Mouse (Mus musculus): ENCODE measurements around the gene Vmn1r198. TPM values are rescaled to one million over a fixed set of nuclear protein-coding genes. Genes with fewer than 3 reads are reported as not detected.
"Not testable (repeated sequence)": the region's sequence is repeated elsewhere in the genome, so short reads cannot be mapped to it uniquely, and the experiment has no call there.

Gene Vmn1r198
- not detected for total RNA-seq (2021)

- intact Hi-C loops (cut with DNase I), result no loop called here
- no peak for DNase-seq (ENCODE audit: low spot score in 2 of 2)
Observed at GRCm38 (mm10) chr13:22350064-22350463, at the start of gene Vmn1r198. Gene Vmn1r198, plus strand, starts transcription at chr13:22350364.

GRCm38 (mm10) chr13:22308075-22308474, 42.1 kb upstream of the Vmn1r198 start:
- DNase-seq (ENCODE audit: low spot score in 2 of 2); intact Hi-C loops (cut with DNase I): not testable (repeated sequence)

GRCm38 (mm10) chr13:22315361-22315760, 34.8 kb upstream of the Vmn1r198 start:
- DNase-seq (ENCODE audit: low spot score in 2 of 2), result no peak
- intact Hi-C loops (cut with DNase I), result no loop called here

- DNase-seq (ENCODE audit: low spot score in 2 of 2), result no peak
- intact Hi-C loops (cut with DNase I), result no loop called here
Observed at GRCm38 (mm10) chr13:22317366-22317765, 32.8 kb upstream of the Vmn1r198 start.

GRCm38 (mm10) chr13:22320091-22320490, 30.1 kb upstream of the Vmn1r198 start:
- no peak for DNase-seq (ENCODE audit: low spot score in 2 of 2)
- intact Hi-C loops (cut with DNase I), result no loop called here

- DNase-seq (ENCODE audit: low spot score in 2 of 2), result no peak
- intact Hi-C loops (cut with DNase I), result no loop called here
Observed at GRCm38 (mm10) chr13:22324289-22324688, 25.9 kb upstream of the Vmn1r198 start, which contains the start of gene Vmn1r197. Gene Vmn1r197, plus strand, starts transcription at chr13:22324589.

- DNase-seq (ENCODE audit: low spot score in 2 of 2), result no peak
- intact Hi-C loops (cut with DNase I), result no loop called here
Observed at GRCm38 (mm10) chr13:22333269-22333668, 16.9 kb upstream of the Vmn1r198 start.

- intact Hi-C loops (cut with DNase I), result no loop called here
- no peak for DNase-seq (ENCODE audit: low spot score in 2 of 2)
Observed at GRCm38 (mm10) chr13:22335565-22335964, 14.6 kb upstream of the Vmn1r198 start.

GRCm38 (mm10) chr13:22350813-22351212, 649 bp downstream of the Vmn1r198 start:
- intact Hi-C loops (cut with DNase I), result no loop called here
- no peak for DNase-seq (ENCODE audit: low spot score in 2 of 2)

GRCm38 (mm10) chr13:22379518-22379917, 29.4 kb downstream of the Vmn1r198 start, which contains the start of gene Vmn1r199:
Gene Vmn1r199, plus strand, starts transcription at chr13:22379818.
- DNase-seq (ENCODE audit: low spot score in 2 of 2), result no peak
- intact Hi-C loops (cut with DNase I), result no loop called here

GRCm38 (mm10) chr13:22381128-22381527, 31.0 kb downstream of the Vmn1r198 start:
- peak; percentile 22 to 34 for DNase-seq (ENCODE audit: low spot score in 2 of 2)
- intact Hi-C loops (cut with DNase I), result not testable (repeated sequence)

- intact Hi-C loops (cut with DNase I), result no loop called here
- no peak for DNase-seq (ENCODE audit: low spot score in 2 of 2)
Observed at GRCm38 (mm10) chr13:22383401-22383800, 33.2 kb downstream of the Vmn1r198 start.

- no peak for DNase-seq (ENCODE audit: low spot score in 2 of 2)
- intact Hi-C loops (cut with DNase I), result no loop called here
Observed at GRCm38 (mm10) chr13:22387050-22387449, 36.9 kb downstream of the Vmn1r198 start.

GRCm38 (mm10) chr13:22390073-22390472, 39.9 kb downstream of the Vmn1r198 start, which contains the start of gene Vmn1r200:
Gene Vmn1r200, plus strand, starts transcription at chr13:22390373.
- intact Hi-C loops (cut with DNase I), result no loop called here
- no peak for DNase-seq (ENCODE audit: low spot score in 2 of 2)

- intact Hi-C loops (cut with DNase I), result no loop called here
- DNase-seq (ENCODE audit: low spot score in 2 of 2), result no peak
Observed at GRCm38 (mm10) chr13:22402978-22403377, 52.8 kb downstream of the Vmn1r198 start.

Other genes with a start within 250 kb of the Vmn1r198 start
- gene Vmn1r189, start 244.5 kb upstream of the Vmn1r198 start, total RNA-seq (2021), result not detected
- not detected for gene Vmn1r191, start 166.4 kb upstream of the Vmn1r198 start, total RNA-seq (2021)
- gene Vmn1r192, start 159.2 kb upstream of the Vmn1r198 start, total RNA-seq (2021), result not detected
- gene Vmn1r193, start 127.2 kb upstream of the Vmn1r198 start, total RNA-seq (2021), result not detected
- gene Vmn1r194, start 106.1 kb upstream of the Vmn1r198 start, total RNA-seq (2021), result not detected
- not detected for gene Vmn1r195, start 79.8 kb upstream of the Vmn1r198 start, total RNA-seq (2021)
- gene Vmn1r196, start 60.4 kb upstream of the Vmn1r198 start, total RNA-seq (2021), result not detected
- gene Vmn1r197, start 25.8 kb upstream of the Vmn1r198 start, total RNA-seq (2021), result not detected
- gene Vmn1r199, start 29.5 kb downstream of the Vmn1r198 start, total RNA-seq (2021), result not detected
- gene Vmn1r200, start 40.0 kb downstream of the Vmn1r198 start, total RNA-seq (2021), result not detected
- not detected for gene Vmn1r201, start 121.6 kb downstream of the Vmn1r198 start, total RNA-seq (2021)
- gene Vmn1r202, start 155.0 kb downstream of the Vmn1r198 start, total RNA-seq (2021), result under 1 TPM in 1 of 2 experiments, not detected in 1; 0.07 TPM
- not detected for gene Vmn1r203, start 167.8 kb downstream of the Vmn1r198 start, total RNA-seq (2021)
- gene Vmn1r204, start 202.8 kb downstream of the Vmn1r198 start, total RNA-seq (2021), result not detected
- gene Vmn1r205, start 242.6 kb downstream of the Vmn1r198 start, total RNA-seq (2021), result not detected

Data from left cerebral cortex, postnatal 36 days (tissue).